Mouse (Mus musculus) 3134 (cell line): ENCODE data around the gene Pamr1.

ENCODE experiments used
- DNase-seq: peaks from one replicate; pipeline ENCODE4 v3.0.0-alpha.2; 2011; ENCODE audit warnings: low spot score; ENCODE audit not compliant: insufficient read length; ENCODE audit errors: extremely low read depth

The Pamr1 gene

GRCm38 (mm10) chr2:102549611-102550266 is at the start of gene Pamr1:
Gene Pamr1, plus strand, starts transcription at chr2:102550012.
- peak; percentile 6 for DNase-seq

GRCm38 (mm10) chr2:102507633-102508032 is 42.2 kb upstream of the Pamr1 start:
- no peak for DNase-seq

DNA sequence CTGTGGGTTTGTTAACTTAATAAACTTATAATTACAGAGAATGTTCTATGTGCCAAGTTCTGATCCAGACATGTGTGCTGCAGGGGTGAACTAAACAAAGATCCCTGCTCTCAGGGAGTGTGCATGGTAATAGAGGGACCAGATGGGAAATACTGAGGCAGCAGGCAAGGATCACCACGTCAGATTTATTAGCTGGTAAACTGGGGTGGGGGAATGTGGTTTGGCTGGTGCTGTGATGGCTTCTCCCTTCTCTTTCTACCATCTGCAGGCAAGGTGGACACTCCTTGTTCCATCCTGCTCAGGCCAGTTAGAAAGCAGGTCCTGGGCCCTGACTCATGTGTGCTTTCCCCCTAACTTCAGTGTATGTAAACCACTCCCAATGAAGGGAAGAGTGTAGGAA is 41.7 kb upstream of the Pamr1 start:
- DNase-seq = no peak

- no peak for DNase-seq
These were observed 29.9 kb upstream of the Pamr1 start for GRCm38 (mm10) chr2:102519956-102520355.

GRCm38 (mm10) chr2:102527563-102527962 is 22.2 kb upstream of the Pamr1 start:
- DNase-seq = no peak

DNA sequence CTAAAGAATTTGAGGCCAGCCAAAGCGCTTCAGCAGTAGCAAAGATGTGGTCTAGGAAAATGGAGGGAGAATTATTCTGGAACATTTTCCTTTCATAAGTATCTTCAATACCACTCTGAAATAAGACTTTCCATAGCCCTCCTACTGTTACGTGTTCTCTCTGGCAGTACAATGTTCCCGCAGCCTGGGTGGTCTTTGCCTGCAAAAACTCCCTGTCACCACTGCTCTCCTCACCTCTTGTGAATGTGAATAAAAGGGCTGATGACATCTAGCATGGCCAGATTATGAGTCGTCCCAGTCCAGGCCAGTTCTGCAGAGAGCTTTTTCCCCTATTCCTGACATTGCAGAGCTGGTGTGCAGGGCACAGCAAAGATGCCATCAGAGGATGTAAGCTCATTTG is 16.4 kb upstream of the Pamr1 start:
- DNase-seq = no peak

DNA sequence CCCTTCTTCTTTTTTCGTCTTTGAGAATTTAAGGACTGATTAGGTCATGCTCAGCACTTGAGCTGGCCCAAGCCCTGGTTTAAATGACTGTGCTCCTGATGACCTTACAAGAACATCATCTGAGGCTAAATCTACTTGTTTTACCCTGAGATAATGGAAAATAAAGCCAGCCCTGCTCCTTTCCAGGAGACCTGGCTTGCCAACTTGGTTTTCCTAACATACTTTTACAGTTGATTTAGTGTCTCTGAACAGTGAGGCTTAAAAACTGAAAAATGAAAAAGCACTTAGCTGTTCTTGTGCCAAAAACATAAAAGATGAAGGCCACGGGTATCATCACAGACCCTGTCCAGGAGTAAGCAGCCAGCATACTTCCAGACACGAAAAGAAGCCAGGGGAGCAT is 13.0 kb upstream of the Pamr1 start:
- no peak for DNase-seq

GRCm38 (mm10) chr2:102540438-102541230 is 9.2 kb upstream of the Pamr1 start:
- DNase-seq = no peak

DNA sequence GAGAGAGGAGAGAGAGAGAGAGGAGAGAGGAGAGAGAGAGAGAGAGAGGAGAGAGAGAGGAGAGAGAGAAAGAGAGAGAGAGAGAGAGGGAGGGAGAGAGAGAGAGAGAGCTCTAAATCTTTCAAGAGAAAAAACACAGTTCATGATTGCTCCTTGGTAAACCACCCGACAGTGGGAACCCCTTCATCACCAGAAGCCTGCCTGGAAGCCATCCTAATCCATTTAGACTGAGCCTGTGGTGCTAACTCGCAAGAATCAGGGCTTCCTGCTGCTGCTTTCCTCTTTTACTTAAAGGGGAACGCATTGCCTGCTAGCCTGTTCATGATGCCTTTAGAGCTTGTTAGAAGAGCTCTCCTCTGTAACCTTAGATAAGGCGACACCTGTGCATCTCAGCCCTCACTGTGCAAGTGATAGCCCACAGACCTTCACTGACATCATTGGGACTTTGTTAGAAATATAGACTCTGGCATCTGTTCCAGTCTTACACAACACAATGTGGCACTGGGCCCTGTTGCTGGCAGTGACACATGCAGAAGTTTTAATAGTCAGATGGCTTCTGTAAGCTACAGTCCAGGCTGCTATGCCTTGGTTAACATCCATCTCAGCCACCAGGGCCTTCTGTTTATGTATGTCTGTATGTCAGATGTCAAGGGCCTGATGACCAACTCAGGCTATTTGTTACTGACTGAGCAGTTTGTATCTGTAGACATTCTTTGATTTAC is 8.2 kb upstream of the Pamr1 start:
- no peak for DNase-seq

DNA sequence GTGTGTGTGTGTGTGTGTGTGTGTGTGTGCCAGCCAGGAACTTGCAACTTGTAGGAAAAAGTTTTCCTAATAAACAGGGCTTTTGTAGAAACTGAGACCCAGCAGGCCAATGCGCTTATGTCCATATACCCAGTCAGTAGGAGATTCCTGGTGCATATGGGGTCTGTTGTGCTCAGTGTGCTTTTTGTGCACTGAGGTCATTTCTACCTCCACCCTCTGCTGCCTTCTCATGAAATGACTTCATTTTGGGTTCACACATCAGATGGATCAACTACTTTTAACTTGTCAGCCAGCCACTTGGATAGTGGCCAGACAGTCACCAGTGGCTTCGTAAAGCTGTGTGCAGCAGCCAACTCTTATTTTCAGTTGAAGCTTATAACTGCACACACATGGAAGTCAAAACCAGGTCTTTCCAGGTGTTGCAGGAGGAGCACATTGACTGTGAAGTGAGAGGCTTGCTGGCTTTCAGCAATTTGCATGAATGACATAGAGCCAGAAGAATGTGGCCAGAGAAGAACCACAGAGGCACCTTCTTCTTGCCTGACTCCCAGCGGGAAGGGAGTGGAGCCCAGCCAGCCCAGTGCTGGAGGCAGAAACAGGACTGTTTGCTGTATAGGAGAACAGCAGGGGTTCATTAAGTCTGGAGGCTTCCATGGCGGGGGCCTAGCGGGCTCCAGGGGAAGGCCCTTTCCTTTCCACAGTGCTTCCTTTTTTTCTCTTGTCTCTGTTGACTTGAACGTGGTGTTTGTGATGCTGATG is 5.7 kb upstream of the Pamr1 start:
- peak; percentile 11 for DNase-seq

DNA sequence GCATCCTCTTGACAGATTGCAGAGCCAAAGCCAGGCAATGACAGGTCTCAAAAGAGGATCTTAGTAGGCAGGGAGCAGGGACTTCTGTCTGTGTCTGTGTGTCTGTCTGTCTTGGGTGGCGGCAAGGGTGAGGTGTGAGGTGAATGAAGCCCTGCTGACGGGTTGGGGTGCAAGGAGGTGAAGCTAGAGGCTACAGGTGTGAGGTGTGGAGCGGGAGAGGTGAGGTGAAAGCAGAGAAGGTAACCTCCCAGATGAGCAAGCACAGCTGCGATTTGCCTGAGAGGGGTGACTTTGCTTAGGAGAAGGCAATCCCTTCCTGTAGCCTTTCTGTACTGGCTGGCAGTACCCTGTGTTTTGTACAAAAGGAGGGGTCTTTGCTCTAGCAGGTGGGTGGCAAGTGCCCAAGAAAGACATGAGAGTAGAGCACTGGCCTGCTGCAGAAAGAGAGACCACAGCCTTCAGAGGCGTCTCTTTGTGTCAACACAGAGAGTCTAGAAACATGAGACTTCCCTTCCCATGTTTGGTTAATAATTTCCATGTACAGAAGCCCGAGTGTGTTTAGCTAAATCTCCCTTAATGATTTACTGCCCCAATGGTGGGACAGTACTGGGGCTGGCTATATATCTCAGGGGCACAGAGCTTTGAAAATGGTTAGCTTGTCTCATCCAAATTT is 1.2 kb downstream of the Pamr1 start:
- DNase-seq = no peak

GRCm38 (mm10) chr2:102551594-102551993 is 1.8 kb downstream of the Pamr1 start:
- DNase-seq = no peak

DNA sequence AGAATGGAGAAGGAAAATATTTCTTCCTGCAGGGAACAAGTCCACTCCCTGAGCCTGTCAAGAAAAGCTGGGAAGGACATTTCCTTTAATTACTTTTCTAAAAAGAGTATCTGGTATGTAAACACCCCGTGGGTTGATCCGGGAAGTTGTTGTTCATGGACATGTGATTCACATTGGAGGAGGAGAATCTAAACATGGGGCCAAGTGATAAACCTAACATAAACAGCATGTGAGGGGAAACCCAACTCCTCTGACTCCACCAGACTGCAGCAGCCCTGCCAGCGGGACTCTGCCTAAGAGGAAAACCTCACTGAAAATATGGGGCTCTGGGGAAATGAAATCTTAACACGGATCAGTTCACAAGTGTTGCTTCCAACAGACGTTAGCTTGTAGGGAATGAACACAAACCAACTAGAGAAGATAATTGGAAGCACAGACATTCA is 2.3 kb downstream of the Pamr1 start:
- no peak for DNase-seq

DNA sequence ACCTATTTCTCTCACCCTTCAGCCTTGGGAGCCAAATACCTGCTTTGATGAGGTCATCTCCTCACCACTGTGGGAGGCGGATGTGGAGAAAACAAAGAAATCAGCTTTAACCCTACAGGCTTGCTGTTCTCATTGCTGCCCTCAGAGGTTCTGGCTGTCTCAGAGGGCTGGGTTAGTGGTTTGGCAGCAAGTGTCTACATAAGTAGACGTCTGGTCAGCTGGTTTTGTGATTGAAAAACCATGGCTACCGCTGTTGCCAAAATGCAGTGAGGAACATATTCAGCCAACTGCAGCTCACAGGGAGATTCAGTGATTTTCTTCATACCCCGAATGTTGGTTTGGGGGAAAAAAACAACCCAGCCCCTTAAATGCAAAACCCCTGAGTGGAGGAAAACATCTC is 7.3 kb downstream of the Pamr1 start:
- DNase-seq = no peak

DNA sequence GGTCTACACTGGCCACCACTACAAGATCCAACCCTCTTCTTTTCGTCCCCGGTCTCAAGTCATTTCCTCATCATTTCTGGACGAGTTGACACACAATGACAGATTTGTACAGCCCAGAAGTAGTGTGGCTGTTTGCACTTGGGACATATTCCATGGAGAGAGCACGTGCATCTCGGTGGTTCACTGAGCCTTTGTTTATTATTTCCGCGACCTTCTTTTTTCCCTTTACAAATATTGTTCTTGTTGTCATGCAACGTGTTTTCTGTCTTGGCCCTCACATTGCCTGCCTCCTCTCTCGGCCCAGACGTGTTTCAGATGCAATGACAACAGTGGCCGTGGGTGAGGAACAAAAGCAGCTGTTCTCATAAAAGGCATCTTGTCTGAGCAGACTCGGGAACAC is 9.2 kb downstream of the Pamr1 start:
- no peak for DNase-seq

DNA sequence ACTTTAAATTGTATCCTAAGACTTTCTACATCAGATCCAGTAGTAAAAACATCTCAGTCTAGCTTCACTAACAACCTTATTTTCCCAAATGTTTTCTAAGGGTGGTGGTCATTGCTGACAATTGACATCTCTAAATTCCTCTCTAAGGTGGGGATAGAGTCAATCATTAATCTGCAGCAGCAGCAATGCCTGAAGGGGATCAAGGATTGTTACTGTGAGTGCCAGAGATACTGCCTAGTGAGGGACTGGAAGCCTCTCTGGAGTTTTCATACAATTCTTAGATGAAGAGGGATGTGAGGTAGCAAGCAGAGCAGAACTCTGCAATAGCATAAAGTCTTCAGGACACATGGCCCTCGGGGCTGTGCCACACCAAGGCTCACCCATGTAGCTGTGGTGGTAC is 14.0 kb downstream of the Pamr1 start:
- no peak for DNase-seq

DNA sequence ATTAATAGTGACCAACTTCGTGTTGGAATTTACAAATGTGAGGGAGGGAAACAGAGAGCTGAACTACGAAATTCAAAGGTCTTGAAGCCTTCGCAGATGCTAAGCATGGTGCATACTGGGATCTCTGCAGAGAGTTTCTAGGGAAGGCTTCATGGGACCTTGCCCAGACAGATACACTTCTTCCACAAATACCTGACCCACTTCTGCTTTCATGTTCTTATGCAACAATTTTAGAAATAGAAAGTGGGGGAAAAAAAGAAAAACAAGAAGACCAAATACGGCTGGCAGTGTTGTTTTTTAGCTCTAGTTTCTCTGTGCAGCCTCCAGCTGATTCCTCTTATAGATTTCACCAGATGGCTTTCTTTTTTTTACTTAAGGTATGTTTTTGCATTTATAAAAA is 29.4 kb downstream of the Pamr1 start:
- no peak for DNase-seq

DNA sequence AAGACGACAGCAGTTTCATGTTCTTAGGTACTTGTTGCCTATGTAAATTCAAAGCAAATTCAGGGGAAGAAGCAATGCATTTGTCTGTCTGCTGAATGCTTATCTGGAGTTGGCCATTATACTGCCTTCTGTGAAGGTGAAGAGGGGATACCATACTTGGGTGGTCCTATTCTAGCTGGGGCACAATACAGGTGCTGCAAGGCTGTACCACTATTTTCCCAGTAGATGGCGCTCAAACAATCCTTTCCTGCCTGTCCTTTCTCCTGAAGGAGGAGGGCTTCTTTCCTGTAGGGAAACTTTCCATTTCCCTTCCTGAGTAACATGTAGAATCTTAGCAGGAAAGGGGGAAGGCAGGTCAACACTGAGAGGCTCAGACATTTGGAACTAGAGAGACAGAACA is 40.2 kb downstream of the Pamr1 start:
- no peak for DNase-seq

GRCm38 (mm10) chr2:102594535-102594934 is 44.7 kb downstream of the Pamr1 start:
- no peak for DNase-seq

DNA sequence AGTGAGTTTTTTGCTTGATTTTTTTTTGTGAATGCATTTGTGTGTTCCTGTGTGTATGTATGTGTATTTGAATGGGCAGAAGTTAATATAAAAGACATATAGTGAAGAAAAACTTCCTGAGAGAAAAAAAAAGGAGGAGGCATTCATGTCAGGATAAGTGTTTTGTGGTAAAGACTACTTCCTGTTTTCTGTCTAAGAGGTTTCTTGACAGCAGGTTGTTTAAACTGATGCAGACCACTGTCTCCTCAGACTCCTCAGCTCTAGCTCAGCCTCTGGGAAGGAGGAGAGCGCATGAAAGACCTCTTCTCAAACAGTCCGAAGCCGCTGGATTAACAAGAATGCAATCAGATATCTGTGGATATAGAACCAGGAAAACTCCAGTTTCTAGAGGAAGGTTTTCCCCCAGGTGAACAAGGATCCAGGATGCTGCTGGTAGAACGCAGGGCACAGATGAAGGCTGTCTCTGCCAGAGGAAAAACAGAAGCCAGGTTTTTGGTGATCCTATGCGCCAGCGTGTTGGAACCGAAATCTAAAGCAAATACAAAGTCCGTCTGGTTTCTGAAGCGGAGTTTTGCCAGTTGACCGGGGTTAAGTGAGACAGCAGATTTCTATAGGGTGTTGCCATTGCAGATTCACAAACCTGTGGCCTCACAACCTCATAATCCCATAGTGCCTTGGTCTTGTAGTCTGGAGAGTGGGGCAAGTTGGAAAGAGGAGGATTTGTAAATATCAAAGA is 45.8 kb downstream of the Pamr1 start:
- no peak for DNase-seq
